Mouse (Mus musculus) embryonic facial prominence, embryonic 15.5 days (tissue): ENCODE measurements around the gene Slc15a2. TPM values are rescaled to one million over a fixed set of nuclear protein-coding genes. Genes with fewer than 3 reads are reported as not detected.

Experiments
- ATAC-seq: fragments of 200-750 bp; cut with Nextera tagmentation; 2 replicates; pipeline ENCODE4 v1.8.0; 2017; ENCODE audit warnings: low read depth, moderate TSS enrichment; ENCODE audit not compliant: insufficient number of reproducible peaks, low FRiP score, low TSS enrichment
- H3K27ac ChIP-seq: fragments of 300-500 bp; sonication (generic); replicated peaks from 2 replicates; pipeline ENCODE4 v1.5.1; 2015; ENCODE audit warnings: mild to moderate bottlenecking, inconsistent platforms
- H3K27me3 ChIP-seq: fragments of 300-500 bp; sonication (generic); 2 replicates; pipeline ENCODE4 v1.6.1; 2015; ENCODE audit warnings: inconsistent platforms
- H3K36me3 ChIP-seq: fragments of 300-500 bp; sonication (generic); 2 replicates; pipeline ENCODE4 v1.6.1; 2015; ENCODE audit warnings: mild to moderate bottlenecking, inconsistent platforms
- H3K4me1 ChIP-seq: fragments of 300-500 bp; sonication (generic); 2 replicates; pipeline ENCODE4 v1.6.1; 2015; ENCODE audit warnings: inconsistent platforms
- H3K4me2 ChIP-seq: fragments of 300-500 bp; sonication (generic); replicated peaks from 2 replicates; pipeline ENCODE4 v1.6.1; 2015; ENCODE audit warnings: mild to moderate bottlenecking, inconsistent platforms
- H3K4me3 ChIP-seq: fragments of 300-500 bp; sonication (generic); replicated peaks from 2 replicates; pipeline ENCODE4 v1.5.1; 2015; ENCODE audit warnings: mild to moderate bottlenecking, inconsistent platforms
- H3K9ac ChIP-seq: fragments of 300-500 bp; sonication (generic); 2 replicates; pipeline ENCODE4 v1.6.1; 2015; ENCODE audit warnings: inconsistent platforms
- H3K9me3 ChIP-seq: fragments of 300-500 bp; sonication (generic); replicated peaks from 2 replicates; pipeline ENCODE4 v1.6.1; 2016; ENCODE audit warnings: inconsistent platforms
- WGBS: fragments of 180-500 bp; shearing (Covaris S2); methylation state at CpG from one replicate; pipeline ENCODE4 v1.1.7; 2015; 5-methylcytosine and 5-hydroxymethylcytosine counted together
- polyA plus RNA-seq: library from polyadenylated mRNA; unstranded; fragments of >200 nt; fragmentation: Nextera tagmentation; extraction: Ambion mirVana; gene quantifications from 2 replicates; pipeline ENCODE4 v1.2.1, GENCODE M21; 2015

Slc15a2 gene
- polyA plus RNA-seq, 1 experiment from 2014 or later, result 9.7 TPM

GRCm38 (mm10) chr16:36720194-36721055 lies 64.3 kb downstream of the Slc15a2 start:
- Histone ChIP-seq H3K9me3 (no peaks in the 10 kb centered on the region), H3K4me1 (no peaks in the 10 kb centered on the region), H3K27me3 (no peaks in the 10 kb centered on the region), H3K4me3 (no peak overlapping the region), H3K9ac (no peak overlapping the region), H3K4me2 (no peak overlapping the region), H3K36me3 (no peaks in the 10 kb centered on the region), H3K27ac (no peak overlapping the region)
- ATAC-seq, result no peak
- WGBS, result 62% methylated on average over 13 of the region's 13 CpGs

- no peak for ATAC-seq
- H3K36me3 ChIP-seq, result no peaks in the 10 kb centered on the region
- H3K9ac ChIP-seq, result no peak overlapping the region
Measured at GRCm38 (mm10) chr16:36718637-36719036, 66.1 kb downstream of the Slc15a2 start.

GRCm38 (mm10) chr16:36717481-36717880 lies 67.3 kb downstream of the Slc15a2 start:
- ATAC-seq, result no peak

More at GRCm38 (mm10) chr16:36718637-36719036, 66.1 kb downstream of the Slc15a2 start:
- Histone ChIP-seq H3K27me3 (no peaks in the 10 kb centered on the region), H3K27ac (no peak overlapping the region), H3K4me2 (no peak overlapping the region), H3K9me3 (no peaks in the 10 kb centered on the region), H3K4me1 (no peaks in the 10 kb centered on the region), H3K4me3 (no peak overlapping the region)

GRCm38 (mm10) chr16:36711760-36712159 lies 73.0 kb downstream of the Slc15a2 start:
- Histone ChIP-seq H3K36me3 (no peaks in the 10 kb centered on the region), H3K4me2 (no peak overlapping the region), H3K27ac (no peak overlapping the region), H3K4me1 (no peaks in the 10 kb centered on the region), H3K9ac (no peak overlapping the region), H3K9me3 (no peaks in the 10 kb centered on the region), H3K4me3 (no peak overlapping the region), H3K27me3 (no peaks in the 10 kb centered on the region)
- no peak for ATAC-seq
- WGBS, result 88% methylated on average over 12 of the region's 12 CpGs

More at GRCm38 (mm10) chr16:36717481-36717880, 67.3 kb downstream of the Slc15a2 start:
- H3K27ac ChIP-seq, result no peak overlapping the region
- no peak overlapping the region for H3K4me2 ChIP-seq
- no peaks in the 10 kb centered on the region for H3K4me1 ChIP-seq
- H3K4me3 ChIP-seq, result no peak overlapping the region
- H3K9ac ChIP-seq, result no peak overlapping the region
- H3K9me3 ChIP-seq, result no peaks in the 10 kb centered on the region
- H3K36me3 ChIP-seq, result no peaks in the 10 kb centered on the region
- WGBS, result 78% methylated on average over 4 of the region's 4 CpGs
- H3K27me3 ChIP-seq, result no peaks in the 10 kb centered on the region

GRCm38 (mm10) chr16:36710794-36711193 lies 74.0 kb downstream of the Slc15a2 start:
- no peak overlapping the region for H3K27ac ChIP-seq
- H3K4me2 ChIP-seq, result no peak overlapping the region
- H3K4me1 ChIP-seq, result no peaks in the 10 kb centered on the region
- H3K27me3 ChIP-seq, result no peaks in the 10 kb centered on the region
- H3K36me3 ChIP-seq, result no peaks in the 10 kb centered on the region
- WGBS, result 93% methylated on average over 2 of the region's 2 CpGs
- H3K9me3 ChIP-seq, result no peaks in the 10 kb centered on the region
- no peak overlapping the region for H3K4me3 ChIP-seq
- H3K9ac ChIP-seq, result no peak overlapping the region
- no peak for ATAC-seq

- Histone ChIP-seq H3K9ac (no peak overlapping the region), H3K27ac (no peak overlapping the region), H3K4me2 (no peak overlapping the region), H3K4me1 (no peaks in the 10 kb centered on the region), H3K4me3 (no peak overlapping the region), H3K9me3 (no peaks in the 10 kb centered on the region), H3K36me3 (no peaks in the 10 kb centered on the region), H3K27me3 (no peaks in the 10 kb centered on the region)
- no peak for ATAC-seq
- 90% methylated on average over 17 of the region's 17 CpGs for whole genome bisulfite sequencing
Measured at GRCm38 (mm10) chr16:36709405-36709804, 75.4 kb downstream of the Slc15a2 start.

GRCm38 (mm10) chr16:36708751-36709150 lies 76.0 kb downstream of the Slc15a2 start:
- Histone ChIP-seq H3K9ac (no peak overlapping the region), H3K4me1 (no peaks in the 10 kb centered on the region), H3K4me3 (no peak overlapping the region), H3K36me3 (no peaks in the 10 kb centered on the region), H3K27ac (no peak overlapping the region), H3K9me3 (no peaks in the 10 kb centered on the region), H3K27me3 (no peaks in the 10 kb centered on the region), H3K4me2 (no peak overlapping the region)
- WGBS, result 62% methylated on average over 7 of the region's 7 CpGs
- no peak for ATAC-seq

- Histone ChIP-seq H3K9ac (no peak overlapping the region), H3K36me3 (no peaks in the 10 kb centered on the region), H3K4me2 (no peak overlapping the region), H3K4me3 (no peak overlapping the region), H3K27me3 (no peaks in the 10 kb centered on the region), H3K9me3 (no peaks in the 10 kb centered on the region), H3K27ac (no peak overlapping the region), H3K4me1 (no peaks in the 10 kb centered on the region)
- ATAC-seq, result no peak
- WGBS, result 69% methylated on average over 6 of the region's 6 CpGs
Measured at GRCm38 (mm10) chr16:36707702-36708423, 76.9 kb downstream of the Slc15a2 start.

GRCm38 (mm10) chr16:36700484-36700883 lies 84.3 kb downstream of the Slc15a2 start:
- Histone ChIP-seq H3K36me3 (no peaks in the 10 kb centered on the region), H3K9me3 (no peaks in the 10 kb centered on the region), H3K27me3 (no peaks in the 10 kb centered on the region), H3K4me2 (no peak overlapping the region), H3K4me3 (no peak overlapping the region), H3K27ac (no peak overlapping the region), H3K4me1 (no peaks in the 10 kb centered on the region), H3K9ac (no peak overlapping the region)
- ATAC-seq, result no peak
- 89% methylated on average over 2 of the region's 2 CpGs for WGBS
